Mouse (Mus musculus) common myeloid progenitor, adult 5-6 weeks (primary cell): Measurements from ENCODE around the gene Pbld2. TPM values are rescaled to one million over a fixed set of nuclear protein-coding genes. Genes with fewer than 3 reads are reported as not detected.
"Not testable (repeated sequence)": the region's sequence is repeated elsewhere in the genome, so short reads cannot be mapped to it uniquely, and the experiment has no call there.

Source experiments
- ATAC-seq: replicated peaks from 2 replicates; pipeline ENCODE4 v1.8.0; 2016; ENCODE audit warnings: low read depth, mild to moderate bottlenecking, moderate TSS enrichment, inconsistent platforms; ENCODE audit not compliant: poor library complexity, severe bottlenecking
- total RNA-seq: library from RNA; stranded (forward); fragments of 200-1000, 187-1606 nt; gene quantifications from 2 replicates; pipeline ENCODE4 v1.2.3, GENCODE M21; 2017

Pbld2 gene
- total RNA-seq, 1 experiment from 2014 or later = 0.09 TPM

DNA sequence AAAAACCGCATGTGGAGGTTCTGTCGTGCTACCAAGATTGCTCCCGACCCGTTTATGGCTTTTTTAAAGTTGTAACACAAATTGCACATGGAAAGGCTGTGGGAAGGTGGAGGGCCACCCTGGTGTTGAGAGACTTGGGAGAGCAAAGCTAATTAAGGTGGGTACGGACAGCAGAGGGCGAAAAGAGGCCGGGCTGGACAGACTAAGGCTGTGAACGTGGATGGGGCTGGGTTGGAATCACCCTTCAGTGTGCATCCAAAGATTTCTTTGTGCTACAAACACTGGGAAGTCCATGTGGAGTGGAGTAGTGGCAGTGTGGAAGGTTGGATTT lies 430 bp downstream of the Pbld2 start:
- peak; percentile 36 for ATAC-seq

DNA sequence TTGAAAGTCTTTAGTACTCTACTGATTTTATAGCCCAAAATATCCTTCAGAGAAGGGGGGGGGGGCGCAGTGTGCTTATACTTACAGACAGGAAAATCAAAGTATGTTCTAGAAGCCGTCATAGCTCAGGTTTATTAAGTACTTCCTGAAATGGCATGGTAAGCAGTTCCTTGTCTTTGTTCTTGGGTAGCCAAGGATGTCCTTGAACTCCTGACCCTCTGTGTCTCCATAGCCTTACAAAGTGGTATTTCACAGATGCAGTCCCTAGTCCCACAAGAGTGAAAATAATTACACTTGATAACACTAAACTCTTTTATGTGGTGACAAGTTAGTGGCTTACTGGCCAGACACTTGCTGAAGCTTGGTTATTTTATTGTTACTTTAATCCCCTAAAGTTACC lies 901 bp downstream of the Pbld2 start:
- ATAC-seq = no peak

DNA sequence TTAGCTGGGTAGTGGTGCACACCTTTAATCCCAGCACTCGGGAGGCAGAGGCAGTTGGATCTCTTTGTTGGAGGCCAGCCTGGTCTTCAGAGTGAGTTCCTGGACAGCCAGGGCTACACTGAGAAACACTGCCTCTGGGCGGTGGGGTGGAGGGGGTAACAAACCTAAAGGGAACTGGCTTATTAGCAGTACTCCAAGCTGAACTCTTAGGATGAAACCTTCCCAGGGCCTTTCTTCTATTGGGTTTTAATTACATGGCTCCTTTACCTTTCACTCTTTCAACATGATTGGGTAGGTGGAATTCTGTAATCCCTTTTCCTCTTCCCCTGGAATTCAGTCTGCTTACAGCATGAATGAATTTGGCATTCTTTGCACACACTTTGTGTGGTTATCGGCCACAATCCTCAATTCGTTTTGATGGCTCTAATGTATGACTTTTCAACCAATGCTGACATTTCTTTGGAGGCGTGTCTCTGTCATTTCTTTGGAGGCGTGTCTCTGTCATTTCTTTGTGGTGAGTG lies 1.4 kb downstream of the Pbld2 start:
- no peak for ATAC-seq

DNA sequence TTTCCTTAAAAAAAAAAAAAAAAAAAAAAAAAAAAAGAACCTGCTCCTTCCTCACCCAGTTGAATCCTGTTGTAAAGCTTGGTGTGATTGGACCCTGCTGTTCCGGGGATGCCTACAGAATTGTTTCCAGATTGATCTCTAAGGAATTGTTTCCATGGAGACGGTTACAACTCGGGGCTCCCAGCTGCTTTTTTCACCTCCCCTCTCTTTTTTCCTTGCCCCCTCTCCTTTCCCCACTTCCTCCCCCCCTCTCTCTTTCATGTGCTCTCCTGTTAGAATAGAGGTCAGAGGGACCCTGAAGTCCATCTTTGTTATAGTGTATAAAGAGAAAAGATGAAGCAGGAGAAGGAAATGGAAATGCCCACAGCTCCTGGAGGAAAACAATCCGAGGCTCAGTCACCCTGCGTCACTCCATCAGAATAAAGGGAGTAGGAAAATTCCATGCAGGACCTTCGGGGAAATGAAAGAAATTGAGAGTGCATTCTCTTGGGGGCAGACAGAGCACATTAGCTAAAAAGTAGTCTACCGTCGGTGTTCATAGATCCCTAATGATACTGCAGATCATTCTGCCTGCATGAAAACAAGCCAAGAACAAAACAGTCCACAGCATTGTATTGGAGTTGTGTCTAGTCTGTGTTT lies 2.2 kb downstream of the Pbld2 start:
- ATAC-seq = no peak

DNA sequence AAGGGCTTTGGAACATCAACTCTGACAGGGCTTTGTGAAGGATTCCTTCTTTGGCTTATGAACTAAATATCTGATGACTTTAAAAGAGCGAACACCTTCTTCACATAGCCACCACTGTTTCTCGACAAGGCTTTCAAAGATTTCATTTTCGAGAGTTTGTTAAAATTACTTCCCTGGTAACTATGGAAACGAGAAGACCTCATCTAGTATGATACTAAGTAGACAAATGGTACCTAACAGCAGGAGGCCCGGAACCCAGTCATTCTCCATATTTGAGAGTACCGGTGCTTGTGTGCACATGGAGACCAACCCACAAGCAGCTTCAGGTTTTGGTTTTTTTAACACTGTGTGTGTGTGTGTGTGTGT lies 2.7 kb downstream of the Pbld2 start:
- ATAC-seq = no peak

DNA sequence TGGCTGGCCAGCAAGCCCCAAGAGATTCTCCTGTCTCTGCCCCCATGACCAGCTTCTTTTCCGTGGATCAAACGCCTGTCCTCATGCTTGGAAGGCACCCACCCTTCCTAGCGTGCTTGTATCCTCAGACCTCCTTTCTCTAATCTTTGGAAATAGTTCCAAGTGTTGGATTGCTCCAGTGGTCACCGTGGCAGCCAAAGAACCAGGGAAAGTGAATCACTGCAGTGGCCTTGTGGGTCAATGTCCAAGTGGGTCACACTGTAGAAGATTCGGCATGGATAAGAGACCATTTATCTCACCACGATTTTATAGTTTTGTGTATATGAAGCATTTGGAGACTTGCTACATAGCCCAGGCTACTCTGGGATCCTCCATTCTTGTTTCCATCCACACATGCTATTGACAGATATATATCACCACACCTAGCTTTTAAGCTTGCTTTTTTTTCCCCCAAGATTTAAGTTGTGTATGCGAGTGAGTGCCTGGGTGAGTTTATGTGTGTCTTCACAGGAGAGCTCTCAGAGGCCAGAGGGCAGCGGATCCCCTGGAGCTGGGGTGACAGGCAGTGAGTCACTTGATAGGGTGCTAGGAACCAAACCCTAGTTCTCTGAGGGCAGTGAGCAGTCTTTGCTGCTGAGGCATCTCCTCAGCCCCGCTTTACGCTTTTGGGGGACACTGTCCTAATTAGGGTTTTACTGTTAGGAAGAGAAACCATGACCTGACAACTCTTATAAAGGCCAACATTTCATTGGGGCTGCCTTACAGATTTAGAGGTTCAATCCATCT lies 3.5 kb downstream of the Pbld2 start:
- ATAC-seq = no peak

DNA sequence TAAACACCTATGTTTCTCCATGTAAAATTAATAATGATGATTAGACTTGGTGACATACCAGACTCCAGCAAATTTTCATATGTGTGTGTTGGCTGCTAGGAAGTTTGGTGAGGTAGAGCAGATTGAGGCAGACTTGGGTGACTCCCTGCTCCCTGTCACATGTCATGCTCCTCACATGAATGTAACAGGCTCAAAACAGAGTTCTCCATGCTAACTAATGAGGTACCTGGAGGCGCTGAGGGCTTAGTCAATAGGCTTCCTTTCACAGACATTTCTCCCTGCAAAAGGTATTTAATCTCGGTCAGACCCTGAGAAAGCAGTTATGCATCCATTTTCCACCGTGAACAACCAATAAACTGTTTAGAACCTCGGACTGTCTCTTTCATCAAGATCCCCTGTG lies 4.3 kb downstream of the Pbld2 start:
- no peak for ATAC-seq

DNA sequence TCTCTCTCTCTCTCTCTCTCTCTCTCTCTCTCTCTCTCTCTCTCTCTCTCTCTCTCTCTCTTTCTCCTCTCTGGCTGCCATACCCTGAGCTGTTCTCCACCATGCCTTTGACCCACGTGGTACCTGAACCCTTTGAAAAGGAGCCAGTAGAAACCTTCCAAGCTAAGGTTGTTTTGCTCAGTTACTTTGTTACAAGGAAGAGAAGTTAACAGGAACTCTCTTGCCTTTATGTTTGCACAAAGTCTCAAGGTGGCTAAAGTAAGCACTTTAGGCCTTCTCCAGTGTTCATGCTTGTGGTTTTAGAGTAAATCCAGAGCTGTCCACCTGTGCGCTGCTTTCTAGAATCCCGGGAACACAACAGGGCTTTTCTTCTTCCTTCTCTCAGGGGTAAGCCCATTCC lies 8.2 kb downstream of the Pbld2 start:
- no peak for ATAC-seq

DNA sequence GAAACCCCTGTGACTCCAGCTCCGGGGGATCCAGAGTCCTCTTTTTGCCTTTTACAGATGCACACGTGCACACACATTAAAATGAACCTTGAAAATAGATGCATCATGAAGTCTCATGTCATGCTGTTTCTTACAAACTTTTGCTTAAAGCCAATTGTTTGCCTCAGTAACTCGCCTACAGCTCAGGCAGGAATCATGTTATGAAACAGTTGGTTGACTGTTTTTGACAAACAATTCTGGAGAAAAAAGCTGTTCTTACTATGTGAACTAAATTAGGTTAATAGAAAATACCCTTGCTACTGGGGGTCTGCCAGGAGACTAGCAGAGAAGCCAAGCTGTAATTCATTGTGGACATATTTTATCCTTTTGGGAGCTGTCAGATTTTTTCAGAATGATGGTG lies 8.8 kb downstream of the Pbld2 start:
- ATAC-seq = no peak

DNA sequence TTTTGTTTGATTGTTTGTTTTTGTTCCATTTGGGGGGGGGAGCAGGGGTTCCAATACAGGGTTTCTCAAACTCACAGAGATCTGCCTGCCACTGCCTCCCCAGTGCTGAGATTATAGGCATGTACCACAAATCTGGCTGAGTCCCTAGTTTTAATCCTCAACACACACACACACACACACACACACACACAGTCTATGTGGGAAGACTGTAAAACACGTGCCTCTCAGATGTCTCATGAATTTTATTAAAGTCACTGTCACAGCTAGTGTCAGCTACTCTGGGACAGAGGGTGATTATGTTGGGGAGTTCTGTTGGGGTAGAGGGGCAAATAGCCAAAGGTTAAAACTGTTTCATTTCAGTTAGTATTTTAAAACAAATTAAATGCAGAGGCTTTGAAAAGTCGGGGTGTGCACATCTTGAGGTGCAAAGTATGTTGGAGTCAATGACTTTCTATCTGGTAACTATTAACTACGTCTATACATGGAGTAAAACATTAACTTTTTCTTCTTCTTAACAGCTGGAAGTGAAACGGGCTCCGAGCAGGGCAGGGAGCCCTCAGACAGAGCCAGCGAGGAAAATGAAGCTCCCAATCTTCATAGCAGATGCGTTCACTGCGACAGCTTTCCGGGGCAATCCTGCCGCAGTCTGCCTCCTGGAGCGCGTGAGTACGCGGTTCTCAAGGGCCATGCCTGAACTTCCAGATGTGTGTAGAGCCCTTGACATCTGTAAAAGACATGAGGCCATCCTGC lies 14.6 kb downstream of the Pbld2 start:
- ATAC-seq = no peak

DNA sequence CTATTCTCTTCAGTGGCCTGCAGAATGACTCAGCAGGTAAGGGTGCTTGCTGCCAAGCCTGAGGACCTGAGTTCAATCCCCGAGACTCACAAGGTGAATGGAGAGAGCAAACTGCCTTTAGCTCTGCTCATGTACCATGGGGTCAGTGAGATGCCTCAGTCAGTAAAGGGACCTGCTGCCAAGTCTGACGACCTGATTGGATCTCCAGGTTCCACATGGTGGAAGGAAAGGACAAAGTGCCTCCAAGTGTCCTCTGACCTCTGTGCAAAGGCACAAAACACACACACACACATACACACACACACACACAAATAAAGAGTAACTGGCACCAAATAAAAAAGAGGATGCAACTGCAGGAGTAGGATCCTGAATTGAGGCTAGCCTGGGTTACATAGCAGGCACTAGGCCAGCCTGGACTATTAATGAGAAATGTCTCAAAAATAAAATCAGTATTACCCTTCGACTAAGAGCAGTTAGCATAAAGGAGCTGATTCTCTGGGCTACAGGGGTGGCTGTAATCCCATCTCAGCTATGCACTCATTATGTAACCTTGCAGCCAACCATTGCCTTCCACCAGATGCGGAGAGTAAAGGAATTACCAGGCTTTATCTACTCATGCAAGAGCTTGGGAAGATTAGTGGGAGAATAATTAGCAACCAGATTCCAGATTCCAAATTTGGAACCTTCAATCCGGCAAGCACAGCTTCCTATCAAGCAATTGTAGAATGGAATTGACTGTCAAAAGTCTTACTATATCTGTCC lies 15.9 kb downstream of the Pbld2 start:
- ATAC-seq = no peak

DNA sequence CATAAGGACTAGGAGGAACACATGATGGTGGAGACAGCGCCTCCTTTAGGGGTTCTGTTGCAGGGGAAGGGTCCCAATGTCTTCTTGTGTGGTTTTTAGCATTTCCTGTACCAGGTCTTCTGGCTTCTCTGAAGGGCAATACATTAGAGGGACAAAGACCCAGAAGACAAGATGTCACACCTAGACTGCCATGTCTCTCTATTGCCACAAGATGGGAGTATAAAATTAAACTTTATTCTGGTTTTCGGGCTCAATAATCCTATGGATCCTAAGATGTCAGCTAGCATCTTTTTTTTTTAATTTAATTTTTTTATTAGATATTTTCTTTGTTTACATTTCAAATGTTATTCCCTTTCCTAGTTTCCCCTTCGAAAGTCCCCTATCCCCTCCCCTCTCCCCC lies 19.0 kb downstream of the Pbld2 start:
- peak; percentile 60; the same call in 1 of the 2 replicates for ATAC-seq

DNA sequence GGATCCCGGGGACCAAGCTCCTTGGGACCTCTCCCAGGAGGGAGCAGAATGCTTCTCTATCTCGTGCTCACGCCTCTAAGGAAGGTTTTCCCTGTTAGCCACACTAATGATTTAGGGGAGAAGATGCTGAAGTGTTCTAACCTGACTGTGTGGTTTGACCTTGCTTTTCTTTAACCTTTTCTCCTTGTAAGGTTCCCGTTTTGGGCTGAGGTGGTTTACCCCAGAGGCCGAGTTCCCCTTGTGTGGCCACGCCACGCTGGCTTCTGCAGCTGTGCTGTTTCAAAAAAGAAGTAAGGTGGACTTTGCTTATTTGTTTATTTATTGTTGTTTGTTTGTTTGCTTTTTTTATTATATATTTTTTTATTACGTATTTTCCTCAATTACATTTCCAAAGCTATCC lies 23.6 kb downstream of the Pbld2 start:
- peak; percentile 29; the same call in 1 of the 2 replicates for ATAC-seq

DNA sequence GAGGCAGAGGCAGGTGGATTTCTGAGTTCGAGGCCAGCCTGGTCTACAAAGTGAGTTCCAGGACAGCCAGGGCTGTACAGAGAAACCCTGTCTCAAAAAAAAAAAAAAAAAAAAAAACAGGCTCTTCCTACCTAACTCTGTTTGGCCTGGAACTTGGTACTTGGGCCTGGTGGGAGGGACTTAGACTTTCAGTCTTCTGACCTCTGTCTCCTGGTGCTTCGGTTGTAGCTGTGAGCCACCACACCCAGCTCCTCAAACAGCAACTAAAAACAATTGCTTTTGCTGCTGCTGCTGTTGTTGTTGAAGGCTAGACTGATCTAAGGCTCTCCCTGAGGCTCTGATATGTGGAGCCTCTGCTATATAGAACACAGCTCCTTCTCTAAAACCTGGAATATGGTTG lies 25.0 kb downstream of the Pbld2 start:
- no peak for ATAC-seq

DNA sequence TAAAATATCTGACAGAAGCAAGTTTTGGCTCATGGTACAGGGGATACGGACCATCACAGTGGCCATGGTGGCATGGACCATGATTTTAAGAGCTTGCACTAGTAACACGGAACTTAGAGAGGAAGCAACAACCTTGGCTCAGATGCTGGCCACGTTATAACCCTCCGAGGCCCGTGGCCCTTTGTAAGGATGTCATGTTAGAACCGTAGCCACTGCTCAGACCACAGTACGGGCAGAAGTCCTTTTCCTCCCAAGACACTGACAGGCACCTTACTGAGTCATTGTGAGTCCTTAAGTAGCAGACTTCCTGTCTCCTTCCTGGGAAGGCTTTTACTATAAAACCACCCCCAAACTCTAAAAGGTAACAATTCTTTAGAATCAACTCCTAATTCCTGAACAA lies 27.2 kb downstream of the Pbld2 start:
- ATAC-seq = no peak

DNA sequence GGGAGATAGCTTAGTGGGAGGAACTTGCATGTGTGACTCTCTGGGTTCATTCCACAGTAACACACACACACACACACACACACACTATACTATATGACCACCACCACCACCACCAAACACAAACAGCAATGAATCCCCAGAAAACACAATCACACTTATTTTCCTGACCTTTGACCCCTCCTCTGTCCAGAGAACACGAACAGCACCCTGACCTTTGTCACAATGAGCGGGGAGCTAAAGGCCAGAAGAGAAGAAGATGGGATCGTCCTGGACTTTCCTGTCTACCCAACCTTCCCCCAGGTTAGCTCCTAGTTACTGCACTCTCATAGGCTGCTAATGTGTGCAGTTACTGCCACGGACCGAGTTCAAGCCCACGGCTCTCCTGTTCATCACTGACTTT lies 27.9 kb downstream of the Pbld2 start:
- ATAC-seq = no peak

DNA sequence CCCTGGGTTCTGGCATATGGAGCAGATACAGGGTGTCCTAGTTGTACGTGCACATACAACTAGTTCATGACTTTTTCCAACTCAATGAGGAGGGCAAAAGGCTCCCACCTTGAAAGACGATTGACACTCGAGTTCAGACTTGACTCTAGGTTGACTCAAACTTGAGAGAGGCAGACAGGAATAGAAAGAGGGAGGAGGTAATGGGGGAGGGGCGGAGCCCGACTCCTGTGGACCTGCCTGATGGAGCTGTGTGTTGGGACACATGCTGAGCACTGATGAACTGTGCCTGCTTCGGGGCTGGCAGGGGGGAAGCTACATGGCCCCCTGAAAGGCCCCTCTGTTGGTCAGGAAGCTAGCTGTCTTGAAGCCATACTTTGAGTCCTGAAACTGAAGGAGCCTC lies 28.9 kb downstream of the Pbld2 start:
- no peak for ATAC-seq

DNA sequence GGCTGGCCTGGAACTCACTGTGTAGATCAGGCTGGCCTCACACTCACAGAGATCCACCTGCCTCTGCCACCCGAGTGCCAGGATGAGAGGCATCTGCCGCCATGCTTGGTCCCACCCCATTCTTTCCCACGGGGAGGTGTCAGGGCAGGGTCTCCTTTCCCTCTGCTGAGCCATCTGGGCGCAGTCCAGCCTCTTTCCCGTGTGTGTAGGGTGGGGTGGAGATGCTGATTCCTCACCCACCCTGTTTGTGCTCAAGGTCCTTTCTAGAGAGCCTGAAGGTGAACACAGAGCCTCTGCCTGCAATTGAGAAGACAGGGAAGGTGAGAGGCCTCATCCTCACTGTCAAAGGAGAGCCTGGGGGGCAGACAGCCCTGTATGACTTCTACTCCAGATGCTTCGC lies 30.0 kb downstream of the Pbld2 start:
- ATAC-seq = not testable (repeated sequence)

DNA sequence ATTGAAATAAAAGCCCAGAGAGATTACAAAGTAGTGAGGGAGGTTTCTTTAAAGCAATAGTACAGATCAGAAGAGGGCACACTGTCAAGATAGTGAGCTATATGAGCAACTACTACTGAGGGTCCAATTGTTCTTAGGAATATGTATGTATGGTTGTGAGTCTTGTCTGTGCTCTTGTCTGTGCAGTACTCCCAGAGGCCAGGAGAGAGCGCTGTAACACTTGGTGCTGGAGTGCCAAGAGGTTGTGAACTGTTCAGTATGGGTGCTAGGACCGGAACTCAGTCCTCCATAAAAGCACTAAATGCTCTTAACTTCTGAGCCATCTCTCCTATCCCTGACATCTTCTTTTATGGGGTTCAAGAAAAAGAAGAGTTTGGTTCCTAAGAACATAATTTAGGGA lies 30.5 kb downstream of the Pbld2 start:
- ATAC-seq = no peak

DNA sequence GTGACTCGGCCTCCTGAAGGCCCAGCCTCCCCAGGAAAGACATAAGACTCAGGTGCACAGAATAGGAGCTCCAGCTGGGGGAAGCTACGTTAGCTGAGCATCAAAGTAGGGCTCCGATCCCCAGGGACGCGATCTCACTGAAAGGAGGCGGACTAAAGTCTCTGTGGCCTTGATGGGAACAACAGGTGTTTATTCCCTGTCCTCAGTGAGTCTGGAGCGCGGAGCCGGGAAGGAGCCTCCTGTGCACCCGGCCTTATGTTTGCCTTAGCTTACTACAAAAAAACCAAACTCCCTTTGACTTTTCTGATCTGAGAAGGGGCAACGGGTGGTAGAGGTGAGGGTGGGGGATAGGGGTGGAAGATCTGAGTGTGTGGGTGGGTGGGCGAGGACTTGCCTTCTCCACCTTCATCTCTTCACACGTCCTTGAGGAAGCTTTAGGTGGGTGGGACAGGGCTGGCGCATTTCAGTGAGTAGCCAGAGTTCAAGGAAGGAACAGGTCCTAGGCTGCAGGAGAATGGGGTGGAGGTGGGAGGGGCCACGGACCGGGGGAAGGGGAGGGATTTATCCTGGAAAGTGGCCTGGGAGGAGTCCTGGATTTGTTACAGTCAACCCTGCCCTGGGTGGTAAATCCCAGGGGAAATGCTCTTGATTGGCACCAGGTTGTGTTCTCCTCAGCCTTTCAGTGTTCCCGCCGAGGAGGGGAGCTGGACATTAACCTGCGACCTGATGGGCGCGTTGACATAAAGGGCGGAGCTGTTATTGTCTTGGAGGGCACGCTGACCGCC lies 33.0 kb downstream of the Pbld2 start:
- ATAC-seq = no peak
